Mouse (Mus musculus) monocyte, adult 2 months (primary cell): Measurements from ENCODE around the gene Arrdc4.

ENCODE experiments used
- DNase-seq, 2 experiments: peaks; one replicate each; pipeline ENCODE4 v3.0.0; 2022; ENCODE audit warnings: low spot score in 2 of 2, low read depth in 1 of 2

Arrdc4 gene

DNA sequence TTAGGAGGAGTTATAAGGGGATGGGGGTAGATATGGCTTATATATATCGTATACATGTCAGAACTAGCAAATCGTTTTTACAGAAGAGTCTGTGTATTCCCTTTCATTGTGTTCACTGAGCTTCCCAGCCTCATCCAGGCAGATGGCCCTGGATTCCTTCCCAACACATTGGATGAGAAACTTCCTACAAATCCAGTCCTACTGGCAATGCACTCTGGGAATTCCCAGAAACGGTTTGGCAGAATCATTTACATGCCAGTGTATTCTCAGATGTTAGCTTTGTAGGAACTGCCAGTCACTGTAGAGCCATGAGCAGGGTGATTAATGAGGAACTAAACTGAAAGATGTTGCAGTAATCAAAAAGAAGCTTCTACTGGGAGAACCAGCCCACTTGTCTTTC, 36.6 kb downstream of the Arrdc4 start:
- no peak for DNase-seq

- no peak for DNase-seq
Observed at GRCm38 (mm10) chr7:68709319-68709573, 39.8 kb downstream of the Arrdc4 start.

GRCm38 (mm10) chr7:68708563-68709318, 40.3 kb downstream of the Arrdc4 start:
- DNase-seq, result no peak

- DNase-seq, result no peak
Observed at GRCm38 (mm10) chr7:68705162-68705561, 43.9 kb downstream of the Arrdc4 start.

- DNase-seq, result no peak
Observed at GRCm38 (mm10) chr7:68697313-68697712, 51.7 kb downstream of the Arrdc4 start.

DNA sequence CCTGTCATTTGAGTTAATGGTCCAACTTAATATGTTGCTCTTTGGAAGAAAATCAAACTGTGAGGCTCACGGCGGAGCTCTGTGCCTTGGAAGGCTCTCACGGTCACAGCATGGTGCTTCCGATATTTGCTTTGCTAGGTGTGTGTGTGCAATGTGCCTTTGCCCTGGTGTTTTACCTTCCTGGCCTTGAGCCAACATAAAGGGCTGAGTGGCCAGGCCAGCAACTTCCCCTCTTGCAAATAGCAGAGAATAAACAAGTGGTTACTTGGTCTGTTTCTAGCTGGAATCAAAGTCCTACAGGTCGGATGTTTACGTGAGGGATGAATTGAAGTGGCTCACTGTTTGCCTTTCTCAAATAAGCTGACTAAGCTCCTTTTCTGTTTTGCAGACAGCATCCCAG, 52.1 kb downstream of the Arrdc4 start:
- DNase-seq, result no peak

- DNase-seq, result no peak
Observed at GRCm38 (mm10) chr7:68696446-68696845, 52.6 kb downstream of the Arrdc4 start.

- no peak for DNase-seq
Observed at GRCm38 (mm10) chr7:68692731-68693130, 56.3 kb downstream of the Arrdc4 start.

DNA sequence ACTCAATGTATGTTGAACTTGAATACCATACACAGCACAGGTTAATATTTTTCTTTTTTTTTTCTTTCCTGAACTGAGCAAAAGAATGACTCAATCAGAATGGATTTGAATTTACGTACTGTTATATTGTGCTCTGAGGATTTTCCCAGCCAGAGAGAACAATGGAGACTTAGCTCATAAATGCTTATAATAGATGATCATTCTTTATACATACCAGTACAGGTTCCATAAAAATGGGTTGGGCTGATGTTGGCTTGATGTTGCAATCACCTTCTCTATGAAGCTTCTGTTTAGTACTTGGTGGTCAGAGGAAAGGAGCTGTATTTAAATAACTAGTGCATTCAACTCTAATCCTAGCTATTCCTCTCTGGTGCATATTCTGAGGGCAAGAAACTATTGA, 57.6 kb downstream of the Arrdc4 start:
- no peak for DNase-seq

- DNase-seq, result no peak
Observed at GRCm38 (mm10) chr7:68687140-68687611, 61.9 kb downstream of the Arrdc4 start.
